Mouse (Mus musculus): ENCODE results near the gene Mab21l2. TPM values are rescaled to one million over a fixed set of nuclear protein-coding genes. Genes with fewer than 3 reads are reported as not detected.

Mab21l2 gene
- total RNA-seq (2021), result 1 to 10 TPM; 6.6 to 8.0 TPM
- long read RNA-seq, experiment 1, transcript Mab21l2-202 (1 exons, 2,580 nt), result major isoform, 10 of 10 reads
- long read RNA-seq, experiment 1, partial matches to known transcripts, result 0 of 10 reads
- long read RNA-seq, experiment 1, other reads (novel, unspliced or antisense), result 0 of 10 reads
- long read RNA-seq, experiment 2, transcript Mab21l2-202 (1 exons, 2,580 nt), result major isoform, 8 of 8 reads
- long read RNA-seq, experiment 2, partial matches to known transcripts, result 0 of 8 reads
- long read RNA-seq, experiment 2, other reads (novel, unspliced or antisense), result 0 of 8 reads

- DNase-seq, result peak; percentile 50
Measured at GRCm38 (mm10) chr3:86548091-86549015, at the start of gene Mab21l2. TSS of gene Mab21l2 (minus strand) at chr3:86548629.

- no peak for DNase-seq
Measured at GRCm38 (mm10) chr3:86575312-86575711, 26.9 kb upstream of the Mab21l2 start.

- DNase-seq, result no peak
Measured at GRCm38 (mm10) chr3:86572519-86573244, 24.3 kb upstream of the Mab21l2 start.

GRCm38 (mm10) chr3:86571518-86571917, 23.1 kb upstream of the Mab21l2 start:
- DNase-seq, result no peak

GRCm38 (mm10) chr3:86567312-86567711, 18.9 kb upstream of the Mab21l2 start:
- DNase-seq, result no peak

GRCm38 (mm10) chr3:86561396-86561795, 13.0 kb upstream of the Mab21l2 start:
- no peak for DNase-seq

- no peak for DNase-seq
Measured at GRCm38 (mm10) chr3:86561023-86561344, 12.6 kb upstream of the Mab21l2 start.

GRCm38 (mm10) chr3:86560281-86561022, 12.0 kb upstream of the Mab21l2 start:
- no peak for DNase-seq

GRCm38 (mm10) chr3:86559635-86560034, 11.2 kb upstream of the Mab21l2 start:
- no peak for DNase-seq

- no peak for DNase-seq
Measured at GRCm38 (mm10) chr3:86558976-86559375, 10.5 kb upstream of the Mab21l2 start.

- DNase-seq, result no peak
Measured at GRCm38 (mm10) chr3:86552170-86552569, 3.7 kb upstream of the Mab21l2 start.

- DNase-seq, result no peak
Measured at GRCm38 (mm10) chr3:86551011-86551728, 2.7 kb upstream of the Mab21l2 start.

- peak; percentile 28 for DNase-seq
Measured at GRCm38 (mm10) chr3:86550301-86551010, 2.0 kb upstream of the Mab21l2 start.

- DNase-seq, result peak; percentile 27
Measured at GRCm38 (mm10) chr3:86547251-86547791, 1.1 kb downstream of the Mab21l2 start.

- peak; percentile 86 for DNase-seq
Measured at GRCm38 (mm10) chr3:86546471-86547250, 1.8 kb downstream of the Mab21l2 start.

- DNase-seq, result no peak
Measured at GRCm38 (mm10) chr3:86545945-86546344, 2.5 kb downstream of the Mab21l2 start.

- DNase-seq, result no peak
Measured at GRCm38 (mm10) chr3:86544785-86545184, 3.6 kb downstream of the Mab21l2 start.

- DNase-seq, result no peak
Measured at GRCm38 (mm10) chr3:86541863-86542397, 6.5 kb downstream of the Mab21l2 start.

- DNase-seq, result no peak
Measured at GRCm38 (mm10) chr3:86541074-86541614, 7.3 kb downstream of the Mab21l2 start.
